Mouse (Mus musculus): ENCODE data around the gene Dlec1.

- no peak for TF ChIP-seq POLR2A (IDR thresholded peaks at IDR 0.05; ENCODE audit: low read depth, low read length)
- no peak for TF ChIP-seq CTCF (IDR thresholded peaks at IDR 0.05; ENCODE audit: borderline replicate concordance, insufficient read depth, low read length)
Measured at GRCm38 (mm10) chr9:119164743-119165142, 62.5 kb downstream of the Dlec1 start.
